Mouse (Mus musculus) lung, postnatal 36 days (tissue): Measurements from ENCODE around the gene Zfp385b.

Source experiments
- DNase-seq: peaks from one replicate; pipeline ENCODE4 v3.0.0; 2022; ENCODE audit warnings: mixed read lengths

Gene Zfp385b

GRCm38 (mm10) chr2:77508731-77509130 is 310.7 kb downstream of the Zfp385b start:
- no peak for DNase-seq

- no peak for DNase-seq
Measured at GRCm38 (mm10) chr2:77506308-77506707, 313.1 kb downstream of the Zfp385b start.

- no peak for DNase-seq
Measured at GRCm38 (mm10) chr2:77505614-77506013, 313.8 kb downstream of the Zfp385b start.

- DNase-seq, result no peak
Measured at GRCm38 (mm10) chr2:77503674-77504351, 315.6 kb downstream of the Zfp385b start.

- DNase-seq, result no peak
Measured at GRCm38 (mm10) chr2:77503217-77503616, 316.2 kb downstream of the Zfp385b start.

GRCm38 (mm10) chr2:77502458-77502857 is 317.0 kb downstream of the Zfp385b start:
- no peak for DNase-seq

GRCm38 (mm10) chr2:77500480-77500879 is 319.0 kb downstream of the Zfp385b start:
- DNase-seq, result no peak

GRCm38 (mm10) chr2:77498379-77498778 is 321.1 kb downstream of the Zfp385b start:
- no peak for DNase-seq

- no peak for DNase-seq
Measured at GRCm38 (mm10) chr2:77497942-77498341, 321.5 kb downstream of the Zfp385b start.

- DNase-seq, result no peak
Measured at GRCm38 (mm10) chr2:77496071-77496470, 323.4 kb downstream of the Zfp385b start.

GRCm38 (mm10) chr2:77495344-77495743 is 324.1 kb downstream of the Zfp385b start:
- DNase-seq, result no peak

GRCm38 (mm10) chr2:77493695-77494094 is 325.7 kb downstream of the Zfp385b start:
- no peak for DNase-seq

GRCm38 (mm10) chr2:77487151-77487550 is 332.3 kb downstream of the Zfp385b start:
- no peak for DNase-seq

- DNase-seq, result no peak
Measured at GRCm38 (mm10) chr2:77481274-77481673, 338.2 kb downstream of the Zfp385b start.

- no peak for DNase-seq
Measured at GRCm38 (mm10) chr2:77477536-77477935, 341.9 kb downstream of the Zfp385b start.

- peak; percentile 10 for DNase-seq
Measured at GRCm38 (mm10) chr2:77476444-77476843, 343.0 kb downstream of the Zfp385b start.

- DNase-seq, result no peak
Measured at GRCm38 (mm10) chr2:77472254-77472837, 347.1 kb downstream of the Zfp385b start.

GRCm38 (mm10) chr2:77470716-77471115 is 348.7 kb downstream of the Zfp385b start:
- no peak for DNase-seq

- no peak for DNase-seq
Measured at GRCm38 (mm10) chr2:77461413-77461812, 358.0 kb downstream of the Zfp385b start.

- DNase-seq, result no peak
Measured at GRCm38 (mm10) chr2:77460011-77460410, 359.4 kb downstream of the Zfp385b start.

GRCm38 (mm10) chr2:77458431-77458830 is 361.0 kb downstream of the Zfp385b start:
- DNase-seq, result no peak

GRCm38 (mm10) chr2:77457120-77457519 is 362.3 kb downstream of the Zfp385b start:
- DNase-seq, result no peak

GRCm38 (mm10) chr2:77456602-77457001 is 362.8 kb downstream of the Zfp385b start:
- peak; percentile 79 for DNase-seq

GRCm38 (mm10) chr2:77454341-77454937 is 365.0 kb downstream of the Zfp385b start:
- DNase-seq, result peak; percentile 57
